Mouse (Mus musculus) MEL (cell line): ENCODE measurements around the gene Psd. TPM values are rescaled to one million over a fixed set of nuclear protein-coding genes. Genes with fewer than 3 reads are reported as not detected.

Experiments
- DNase-seq: peaks from one replicate; pipeline ENCODE4 v3.0.0; 2011; ENCODE audit warnings: low read depth, low spot score
- H3K27ac ChIP-seq: 2 replicates; pipeline ENCODE4 v1.5.1; 2012; ENCODE audit warnings: low read depth, mild to moderate bottlenecking, control low read depth, low read length, moderate library complexity; ENCODE audit not compliant: control insufficient read depth
- H3K27me3 ChIP-seq, 2 experiments: fragments of 150-350 bp in 1 of 2; sonication (generic) in 1 of 2; 2 replicates each; pipeline ENCODE4 v1.6.1; 2012; ENCODE audit warnings: low read length in 2 of 2, mild to moderate bottlenecking in 2 of 2, improper control_type of control experiment in 1 of 2, moderate library complexity in 1 of 2; ENCODE audit not compliant: insufficient read depth in 2 of 2, control insufficient read depth in 1 of 2
- H3K36me3 ChIP-seq, 2 experiments: 2 replicates each; pipeline ENCODE4 v1.6.1; 2012 to 2014; ENCODE audit warnings: low read length in 2 of 2, improper control_type of control experiment in 1 of 2, inconsistent platforms in 1 of 2, mild to moderate bottlenecking in 1 of 2; ENCODE audit not compliant: insufficient read depth in 2 of 2, control insufficient read depth in 1 of 2
- H3K4me1 ChIP-seq, 2 experiments: fragments of 150-350 bp in 1 of 2; sonication (generic) in 1 of 2; 2 replicates each; pipeline ENCODE4 v1.6.1; 2012; ENCODE audit warnings: low read length in 2 of 2, improper control_type of control experiment in 1 of 2, mild to moderate bottlenecking in 1 of 2; ENCODE audit not compliant: insufficient read depth in 2 of 2, control insufficient read depth in 1 of 2
- H3K4me3 ChIP-seq, 2 experiments: fragments of 150-350 bp in 1 of 2; sonication (generic) in 1 of 2; 2 replicates each; pipeline ENCODE4 v1.5.1; 2012; ENCODE audit warnings: low read depth in 2 of 2, low read length in 2 of 2, mild to moderate bottlenecking in 2 of 2, moderate library complexity in 2 of 2, control low read depth in 1 of 2, improper control_type of control experiment in 1 of 2; ENCODE audit not compliant: control insufficient read depth in 1 of 2, insufficient read depth in 1 of 2
- H3K79me2 ChIP-seq: 2 replicates; pipeline ENCODE4 v1.6.1; 2012; ENCODE audit warnings: mild to moderate bottlenecking, low read length, moderate library complexity; ENCODE audit not compliant: control insufficient read depth, poor library complexity, insufficient read depth
- H3K9ac ChIP-seq: 2 replicates; pipeline ENCODE4 v1.6.1; 2012; ENCODE audit warnings: low read depth, mild to moderate bottlenecking, control low read depth, low read length, moderate library complexity; ENCODE audit not compliant: control insufficient read depth, poor library complexity, severe bottlenecking
- H3K9me3 ChIP-seq: fragments of 150-350 bp; sonication (generic); replicated peaks from 2 replicates; pipeline ENCODE4 v1.6.1; 2012; ENCODE audit warnings: mild to moderate bottlenecking, low read length, improper control_type of control experiment, moderate library complexity; ENCODE audit not compliant: insufficient read depth
- BHLHE40 ChIP-seq: IDR thresholded peaks from 2 replicates; pipeline ENCODE4 v1.6.1; 2012; ENCODE audit warnings: low read depth, mild to moderate bottlenecking, inconsistent platforms, low read length, improper control_type of control experiment, borderline replicate concordance
- CHD1 ChIP-seq: IDR thresholded peaks from 2 replicates; pipeline ENCODE4 v1.6.1; 2012; ENCODE audit warnings: low read depth, mild to moderate bottlenecking, inconsistent platforms, low read length, improper control_type of control experiment
- CHD2 ChIP-seq: IDR thresholded peaks from 2 replicates; pipeline ENCODE4 v1.6.1; 2011; ENCODE audit warnings: low read length, improper control_type of control experiment
- CTCF ChIP-seq, 3 experiments: IDR thresholded peaks in 2 of 3; conservative IDR thresholded peaks in 1 of 3; 2 replicates each; pipeline ENCODE4 v1.5.1; 2011 to 2012; ENCODE audit warnings: low read length in 3 of 3, low read depth in 2 of 3, mild to moderate bottlenecking in 2 of 3, improper control_type of control experiment in 1 of 3, inconsistent platforms in 1 of 3, mixed read lengths in 1 of 3, moderate library complexity in 1 of 3; ENCODE audit not compliant: control insufficient read depth in 1 of 3, insufficient read depth in 1 of 3, poor library complexity in 1 of 3, severe bottlenecking in 1 of 3
- E2F4 ChIP-seq: IDR thresholded peaks from 2 replicates; pipeline ENCODE4 v1.6.1; 2011; ENCODE audit warnings: low read depth, low read length, improper control_type of control experiment, borderline replicate concordance
- ELF1 ChIP-seq: IDR thresholded peaks from 2 replicates; pipeline ENCODE4 v1.6.1; 2014; ENCODE audit warnings: low read depth, mild to moderate bottlenecking, inconsistent platforms, low read length, improper control_type of control experiment, moderate library complexity
- EP300 ChIP-seq, 2 experiments: IDR thresholded peaks; 2 replicates each; pipeline ENCODE4 v1.6.1; 2011; ENCODE audit warnings: improper control_type of control experiment in 2 of 2, low read length in 2 of 2, low read depth in 1 of 2, mild to moderate bottlenecking in 1 of 2
- ETS1 ChIP-seq: IDR thresholded peaks from 2 replicates; pipeline ENCODE4 v1.6.1; 2012; ENCODE audit warnings: low read depth, mild to moderate bottlenecking, inconsistent platforms, low read length, improper control_type of control experiment, moderate library complexity
- GABPA ChIP-seq: IDR thresholded peaks from 2 replicates; pipeline ENCODE4 v1.6.1; 2012; ENCODE audit warnings: low read depth, mild to moderate bottlenecking, inconsistent platforms, low read length, improper control_type of control experiment, moderate library complexity
- HCFC1 ChIP-seq: IDR thresholded peaks from 2 replicates; pipeline ENCODE4 v1.6.1; 2012; ENCODE audit warnings: low read depth, mild to moderate bottlenecking, inconsistent platforms, low read length, improper control_type of control experiment, moderate library complexity
- JUND ChIP-seq: IDR thresholded peaks from 2 replicates; pipeline ENCODE4 v1.6.1; 2011; ENCODE audit warnings: low read depth, mild to moderate bottlenecking, improper control_type of control experiment, low read length
- KAT2A ChIP-seq: conservative IDR thresholded peaks from 2 replicates; pipeline ENCODE4 v1.6.1; 2012; ENCODE audit warnings: low read depth, low read length, improper control_type of control experiment, inconsistent platforms
- MAFK ChIP-seq: IDR thresholded peaks from 2 replicates; pipeline ENCODE4 v1.6.1; 2011; ENCODE audit warnings: low read depth, mild to moderate bottlenecking, low read length, improper control_type of control experiment, borderline replicate concordance
- MAX ChIP-seq: IDR thresholded peaks from 2 replicates; pipeline ENCODE4 v1.6.1; 2011; ENCODE audit warnings: low read length, improper control_type of control experiment
- MAZ ChIP-seq: IDR thresholded peaks from 2 replicates; pipeline ENCODE4 v1.6.1; 2012; ENCODE audit warnings: low read depth, mild to moderate bottlenecking, inconsistent platforms, low read length, improper control_type of control experiment
- MEF2A ChIP-seq: IDR thresholded peaks from 2 replicates; pipeline ENCODE4 v1.6.1; 2014; ENCODE audit warnings: low read depth, mild to moderate bottlenecking, inconsistent platforms, low read length, improper control_type of control experiment; ENCODE audit not compliant: poor library complexity, insufficient replicate concordance, severe bottlenecking; ENCODE audit errors: extremely low read depth
- MXI1 ChIP-seq: IDR thresholded peaks from 2 replicates; pipeline ENCODE4 v1.6.1; 2011; ENCODE audit warnings: mild to moderate bottlenecking, low read depth, low read length, improper control_type of control experiment
- MYB ChIP-seq: IDR thresholded peaks from 2 replicates; pipeline ENCODE4 v1.6.1; 2011; ENCODE audit warnings: mild to moderate bottlenecking, low read depth, low read length, improper control_type of control experiment
- MYC ChIP-seq: IDR thresholded peaks from 2 replicates; pipeline ENCODE4 v1.6.1; 2011; ENCODE audit warnings: low read depth, mild to moderate bottlenecking, low read length, improper control_type of control experiment, moderate library complexity
- POLR2AphosphoS2 ChIP-seq: IDR thresholded peaks from 2 replicates; pipeline ENCODE4 v1.6.1; 2011; ENCODE audit warnings: low read length, improper control_type of control experiment
- POLR2AphosphoS5 ChIP-seq: IDR thresholded peaks from 2 replicates; pipeline ENCODE4 v1.6.1; 2012; ENCODE audit warnings: low read depth, borderline replicate concordance, mild to moderate bottlenecking, inconsistent platforms, low read length, moderate library complexity, mixed read lengths
- RCOR1 ChIP-seq: IDR thresholded peaks from 2 replicates; pipeline ENCODE4 v1.6.1; 2012; ENCODE audit warnings: low read depth, mild to moderate bottlenecking, inconsistent platforms, low read length, improper control_type of control experiment
- SIN3A ChIP-seq: IDR thresholded peaks from 2 replicates; pipeline ENCODE4 v1.6.1; 2012; ENCODE audit warnings: low read length, improper control_type of control experiment, inconsistent platforms
- SMC3 ChIP-seq: IDR thresholded peaks from 2 replicates; pipeline ENCODE4 v1.6.1; 2011; ENCODE audit warnings: low read depth, low read length, improper control_type of control experiment
- TAL1 ChIP-seq: IDR thresholded peaks from 2 replicates; pipeline ENCODE4 v1.6.1; 2012; ENCODE audit warnings: mild to moderate bottlenecking, inconsistent platforms, low read length, moderate library complexity, mixed read lengths
- TCF12 ChIP-seq: IDR thresholded peaks from 2 replicates; pipeline ENCODE4 v1.6.1; 2014; ENCODE audit warnings: low read depth, mild to moderate bottlenecking, inconsistent platforms, low read length, improper control_type of control experiment, moderate library complexity
- UBTF ChIP-seq: IDR thresholded peaks from 2 replicates; pipeline ENCODE4 v1.6.1; 2012; ENCODE audit warnings: low read depth, mild to moderate bottlenecking, inconsistent platforms, low read length, improper control_type of control experiment, moderate library complexity, borderline replicate concordance; ENCODE audit not compliant: insufficient read depth
- USF1 ChIP-seq: IDR thresholded peaks from 2 replicates; pipeline ENCODE4 v1.6.1; 2014; ENCODE audit warnings: low read depth, mild to moderate bottlenecking, inconsistent platforms, low read length, improper control_type of control experiment, moderate library complexity
- USF2 ChIP-seq, 2 experiments: IDR thresholded peaks; 2 replicates each; pipeline ENCODE4 v1.6.1; 2011 to 2012; ENCODE audit warnings: improper control_type of control experiment in 2 of 2, low read length in 2 of 2, borderline replicate concordance in 1 of 2, inconsistent platforms in 1 of 2, low read depth in 1 of 2, mild to moderate bottlenecking in 1 of 2; ENCODE audit not compliant: insufficient read depth in 1 of 2
- ZC3H11A ChIP-seq: IDR thresholded peaks from 2 replicates; pipeline ENCODE4 v1.6.1; 2012; ENCODE audit warnings: low read depth, mild to moderate bottlenecking, inconsistent platforms, low read length, improper control_type of control experiment
- ZMIZ1 ChIP-seq: IDR thresholded peaks from 2 replicates; pipeline ENCODE4 v1.6.1; 2012; ENCODE audit warnings: low read depth, mild to moderate bottlenecking, inconsistent platforms, low read length, improper control_type of control experiment, moderate library complexity
- ZNF384 ChIP-seq: IDR thresholded peaks from 2 replicates; pipeline ENCODE4 v1.6.1; 2012; ENCODE audit warnings: low read depth, mild to moderate bottlenecking, inconsistent platforms, low read length, improper control_type of control experiment
- polyA plus RNA-seq, 2 experiments: library from polyadenylated mRNA; stranded (reverse) in 1 of 2; unstranded in 1 of 2; fragments of >175 nt in 1 of 2; fragments of >200 nt in 1 of 2; gene quantifications; 2 replicates each; pipeline versions ENCODE4 v1.2.1 to v1.2.4; 2012; ENCODE audit warnings: low replicate concordance in 2 of 2, low read depth in 1 of 2; ENCODE audit not compliant: insufficient read length in 2 of 2, insufficient read depth in 1 of 2, missing spikeins in 1 of 2
- total RNA-seq: library from RNA; depleted of rRNA; stranded (reverse); fragments of 300-350 nt; gene quantifications from 2 replicates; pipeline ENCODE4 v1.2.3, GENCODE M21; 2012

Gene Psd
- total and polyA plus RNA-seq, 3 experiments = 4.5 to 17.2 TPM; not detected in 1

- no peak for TF ChIP-seq MEF2A
Measured at GRCm38 (mm10) chr19:46357344-46358280, 30.7 kb upstream of the Psd start (continued).

GRCm38 (mm10) chr19:46356701-46357138 lies 29.8 kb upstream of the Psd start:
- Histone ChIP-seq H3K27me3 (no peaks in the 10 kb centered on the region), H3K27ac (peak overlapping the region; percentile 25), H3K9me3 (no peaks in the 10 kb centered on the region), H3K9ac (peak overlapping the region; percentile 65), H3K4me3 (peak overlapping the region; percentile 45 to 78), H3K36me3 (peaks cover 0 to 18% of the 10 kb centered on the region in 2 experiments; a peak in 2 of 4 replicates), H3K4me1 (peaks cover 10 to 23% of the 10 kb centered on the region in 2 experiments), H3K79me2 (no peaks in the 10 kb centered on the region)
- peak; percentile 97 for DNase-seq
- TF ChIP-seq ELF1 (peak; percentile 72; the same call in 1 of the 2 replicates), USF1 (peak; percentile 97), TAL1 (no peak), JUND (no peak), ZC3H11A (no peak), MAX (no peak; the same call in 1 of the 2 replicates), MXI1 (no peak; the same call in 1 of the 2 replicates), HCFC1 (peak; percentile 99), GABPA (no peak), ZNF384 (no peak), SIN3A (peak; percentile 87), RCOR1 (no peak; the same call in none of the 2 replicates), CHD1 (no peak), TCF12 (peak; percentile 50; the same call in 1 of the 2 replicates), UBTF (no peak), EP300 (IDR thresholded peaks at IDR 0.05; ENCODE audit: low read depth in 1 of 2, low read length in 2 of 2) (peak; percentile 2 to 47; a peak in 2 of 4 replicates), E2F4 (0 out of 2 replicates have a peak, but pooled peaks have one; percentile 27), POLR2AphosphoS2 (peak; percentile 57), POLR2AphosphoS5 (no peak), USF2 (IDR thresholded peaks at IDR 0.05; ENCODE audit: borderline replicate concordance in 1 of 2, insufficient read depth in 1 of 2, low read depth in 1 of 2, low read length in 2 of 2) (peak in 1 of 2 experiments; percentile 75; a peak in 3 of 4 replicates), MAFK (no peak), BHLHE40 (peak; percentile 80), MYC (0 out of 2 replicates have a peak, but pooled peaks have one; percentile 17), MYB (no peak), CTCF (IDR thresholded peaks at IDR 0.05 in 2 of 3, conservative IDR thresholded peaks at IDR 0.05 in 1 of 3; ENCODE audit: control insufficient read depth in 1 of 3, insufficient read depth in 1 of 3, low read depth in 2 of 3, low read length in 3 of 3, poor library complexity in 1 of 3, severe bottlenecking in 1 of 3) (no peak), ZMIZ1 (no peak), ETS1 (peak; percentile 47), CHD2 (peak; percentile 88), KAT2A (no peak; the same call in 1 of the 2 replicates), SMC3 (no peak), MAZ (peak; percentile 43; the same call in 1 of the 2 replicates)
